Mouse (Mus musculus): Measurements from ENCODE around the gene Hdgfl2. TPM values are rescaled to one million over a fixed set of nuclear protein-coding genes. Genes with fewer than 3 reads are reported as not detected.

The Hdgfl2 gene
- total and polyA plus RNA-seq, 3 experiments = 31.5 to 35.0 (median 32.5) TPM

GRCm38 (mm10) chr17:56096883-56097282 lies 17.4 kb downstream of the Hdgfl2 start:
- intact Hi-C loops (cut with DNase I) = no loop called here
- no peak for DNase-seq
- H3K4me3 ChIP-seq = no peak overlapping the region
- no peaks in the 10 kb centered on the region for H3K79me2 ChIP-seq (replicated peaks; ENCODE audit: control insufficient read depth, insufficient read depth, low read length)
- no peak overlapping the region for H3K27ac ChIP-seq
- 89% methylated on average over 12 of the region's 12 CpGs for WGBS
- no peaks in the 10 kb centered on the region for H3K27me3 ChIP-seq (ENCODE audit: control insufficient read depth, insufficient read depth, low read length)
- no peaks in the 10 kb centered on the region for H3K4me1 ChIP-seq (ENCODE audit: control insufficient read depth, insufficient read depth, low read length)
- H3K9ac ChIP-seq (ENCODE audit: low read depth, low read length) = no peak overlapping the region
- TF ChIP-seq POLR2A (IDR thresholded peaks at IDR 0.05; ENCODE audit: insufficient read depth, low read depth, low read length) = no peak
- TF ChIP-seq CTCF (IDR thresholded peaks at IDR 0.05) = no peak
- no peak for TF ChIP-seq EP300 (IDR thresholded peaks at IDR 0.05; ENCODE audit: insufficient read depth, low read depth, low read length)
- no peaks in the 10 kb centered on the region for H3K36me3 ChIP-seq (ENCODE audit: control insufficient read depth, insufficient read depth, low read length)

- 88% methylated on average over 8 of the region's 8 CpGs for WGBS
- no peak overlapping the region for H3K27ac ChIP-seq
- H3K9ac ChIP-seq (ENCODE audit: low read depth, low read length) = no peak overlapping the region
- no peaks in the 10 kb centered on the region for H3K27me3 ChIP-seq (ENCODE audit: control insufficient read depth, insufficient read depth, low read length)
- no peak for DNase-seq
- H3K36me3 ChIP-seq (ENCODE audit: control insufficient read depth, insufficient read depth, low read length) = no peaks in the 10 kb centered on the region
- intact Hi-C loops (cut with DNase I) = no loop called here
- no peaks in the 10 kb centered on the region for H3K4me1 ChIP-seq (ENCODE audit: control insufficient read depth, insufficient read depth, low read length)
- no peak overlapping the region for H3K4me3 ChIP-seq
- TF ChIP-seq EP300 (IDR thresholded peaks at IDR 0.05; ENCODE audit: insufficient read depth, low read depth, low read length) = no peak
- TF ChIP-seq POLR2A (IDR thresholded peaks at IDR 0.05; ENCODE audit: insufficient read depth, low read depth, low read length) = no peak
- TF ChIP-seq CTCF (IDR thresholded peaks at IDR 0.05) = no peak
- no peaks in the 10 kb centered on the region for H3K79me2 ChIP-seq (replicated peaks; ENCODE audit: control insufficient read depth, insufficient read depth, low read length)
Measured at GRCm38 (mm10) chr17:56098180-56098579, 18.7 kb downstream of the Hdgfl2 start.

DNA sequence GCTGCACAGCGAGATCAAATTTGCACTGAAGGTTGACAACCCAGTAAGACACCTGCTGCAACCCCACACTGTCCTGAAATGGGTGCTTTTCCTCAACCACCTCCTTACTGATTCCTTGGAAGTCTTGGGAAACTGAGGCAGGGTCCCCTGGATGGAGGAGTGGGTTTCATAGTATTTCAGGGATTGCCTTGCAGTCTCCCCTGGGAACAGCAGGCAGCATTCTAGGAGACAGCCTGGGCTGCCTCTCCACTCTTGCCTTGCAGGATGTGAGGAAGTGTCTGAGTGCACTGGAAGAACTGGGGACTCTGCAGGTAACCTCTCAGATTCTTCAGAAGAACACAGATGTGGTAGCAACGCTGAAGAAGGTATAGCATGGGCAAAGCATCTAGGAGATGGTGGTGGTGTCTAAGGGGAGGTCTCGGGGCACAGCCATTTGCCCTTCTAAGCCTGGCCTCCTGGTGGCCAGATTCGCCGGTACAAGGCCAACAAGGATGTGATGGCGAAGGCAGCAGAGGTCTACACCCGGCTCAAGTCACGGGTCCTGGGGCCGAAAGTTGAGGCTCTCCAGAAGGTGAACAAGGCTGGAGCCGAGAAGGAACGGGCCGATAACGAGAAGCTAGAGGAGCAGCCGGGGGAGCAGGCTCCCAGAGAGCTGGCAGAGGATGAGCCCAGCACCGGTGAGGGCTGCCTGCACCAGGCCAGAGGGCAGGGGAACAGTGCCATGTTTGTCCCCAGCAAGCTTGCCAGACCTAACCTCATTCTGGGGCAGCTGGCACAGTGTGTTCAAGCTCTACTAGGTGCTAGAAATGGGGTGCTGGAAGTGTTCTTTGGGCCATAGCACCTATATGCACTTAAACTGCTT lies 19.5 kb downstream of the Hdgfl2 start:
- Histone ChIP-seq H3K4me1 (ENCODE audit: control insufficient read depth, insufficient read depth, low read length) (no peaks in the 10 kb centered on the region), H3K27ac (no peak overlapping the region), H3K79me2 (replicated peaks; ENCODE audit: control insufficient read depth, insufficient read depth, low read length) (no peaks in the 10 kb centered on the region), H3K9ac (ENCODE audit: low read depth, low read length) (no peak overlapping the region), H3K36me3 (ENCODE audit: control insufficient read depth, insufficient read depth, low read length) (no peaks in the 10 kb centered on the region), H3K4me3 (no peak overlapping the region), H3K27me3 (ENCODE audit: control insufficient read depth, insufficient read depth, low read length) (no peaks in the 10 kb centered on the region)
- 77% methylated on average over 15 of the region's 15 CpGs for WGBS
- intact Hi-C loops (cut with DNase I) = no loop called here
- peak; percentile 35 for TF ChIP-seq CTCF (IDR thresholded peaks at IDR 0.05)
- TF ChIP-seq EP300 (IDR thresholded peaks at IDR 0.05; ENCODE audit: insufficient read depth, low read depth, low read length) = no peak
- TF ChIP-seq POLR2A (IDR thresholded peaks at IDR 0.05; ENCODE audit: insufficient read depth, low read depth, low read length) = no peak
- peak in 1 of 2 experiments; percentile 47 for DNase-seq

GRCm38 (mm10) chr17:56100811-56101210 lies 21.4 kb downstream of the Hdgfl2 start:
- H3K4me1 ChIP-seq (ENCODE audit: control insufficient read depth, insufficient read depth, low read length) = no peaks in the 10 kb centered on the region
- 72% methylated on average over 3 of the region's 3 CpGs for WGBS
- no peak overlapping the region for H3K9ac ChIP-seq (ENCODE audit: low read depth, low read length)
- H3K27ac ChIP-seq = no peak overlapping the region
- intact Hi-C loops (cut with DNase I) = no loop called here
- DNase-seq = peak; percentile 38 to 45
- no peaks in the 10 kb centered on the region for H3K79me2 ChIP-seq (replicated peaks; ENCODE audit: control insufficient read depth, insufficient read depth, low read length)
- H3K4me3 ChIP-seq = no peak overlapping the region
- peak; percentile 67; the same call in 1 of the 2 replicates for TF ChIP-seq POLR2A (IDR thresholded peaks at IDR 0.05; ENCODE audit: insufficient read depth, low read depth, low read length)
- TF ChIP-seq CTCF (IDR thresholded peaks at IDR 0.05) = no peak
- peak; percentile 67; the same call in 1 of the 2 replicates for TF ChIP-seq EP300 (IDR thresholded peaks at IDR 0.05; ENCODE audit: insufficient read depth, low read depth, low read length)
- H3K36me3 ChIP-seq (ENCODE audit: control insufficient read depth, insufficient read depth, low read length) = no peaks in the 10 kb centered on the region
- no peaks in the 10 kb centered on the region for H3K27me3 ChIP-seq (ENCODE audit: control insufficient read depth, insufficient read depth, low read length)

GRCm38 (mm10) chr17:56102158-56102557 lies 22.7 kb downstream of the Hdgfl2 start:
- H3K4me3 ChIP-seq = no peak overlapping the region
- intact Hi-C loops (cut with DNase I) = no loop called here
- H3K79me2 ChIP-seq (replicated peaks; ENCODE audit: control insufficient read depth, insufficient read depth, low read length) = no peaks in the 10 kb centered on the region
- 92% methylated on average over 5 of the region's 5 CpGs for WGBS
- H3K9ac ChIP-seq (ENCODE audit: low read depth, low read length) = no peak overlapping the region
- H3K27ac ChIP-seq = no peak overlapping the region
- H3K27me3 ChIP-seq (ENCODE audit: control insufficient read depth, insufficient read depth, low read length) = no peaks in the 10 kb centered on the region
- TF ChIP-seq POLR2A (IDR thresholded peaks at IDR 0.05; ENCODE audit: insufficient read depth, low read depth, low read length) (peak; percentile 56), EP300 (IDR thresholded peaks at IDR 0.05; ENCODE audit: insufficient read depth, low read depth, low read length) (0 out of 2 replicates have a peak, but pooled peaks have one; percentile 15), CTCF (IDR thresholded peaks at IDR 0.05) (no peak)
- no peak for DNase-seq
- no peaks in the 10 kb centered on the region for H3K4me1 ChIP-seq (ENCODE audit: control insufficient read depth, insufficient read depth, low read length)
- no peaks in the 10 kb centered on the region for H3K36me3 ChIP-seq (ENCODE audit: control insufficient read depth, insufficient read depth, low read length)

GRCm38 (mm10) chr17:56102927-56103326 lies 23.5 kb downstream of the Hdgfl2 start:
- no peak for DNase-seq
- no peaks in the 10 kb centered on the region for H3K36me3 ChIP-seq (ENCODE audit: control insufficient read depth, insufficient read depth, low read length)
- WGBS = 89% methylated on average over 9 of the region's 9 CpGs

More at GRCm38 (mm10) chr17:56102927-56103326, 23.5 kb downstream of the Hdgfl2 start:
- Histone ChIP-seq H3K27me3 (ENCODE audit: control insufficient read depth, insufficient read depth, low read length) (no peaks in the 10 kb centered on the region), H3K79me2 (replicated peaks; ENCODE audit: control insufficient read depth, insufficient read depth, low read length) (no peaks in the 10 kb centered on the region), H3K27ac (no peak overlapping the region; the same call in 1 of the 2 replicates), H3K4me1 (ENCODE audit: control insufficient read depth, insufficient read depth, low read length) (peaks cover 2% of the 10 kb centered on the region; the same call in 1 of the 2 replicates), H3K9ac (ENCODE audit: low read depth, low read length) (no peak overlapping the region), H3K4me3 (no peak overlapping the region)
- intact Hi-C loops (cut with DNase I) = no loop called here
- peak; percentile 55 for TF ChIP-seq POLR2A (IDR thresholded peaks at IDR 0.05; ENCODE audit: insufficient read depth, low read depth, low read length)
- TF ChIP-seq EP300 (IDR thresholded peaks at IDR 0.05; ENCODE audit: insufficient read depth, low read depth, low read length) = no peak
- no peak for TF ChIP-seq CTCF (IDR thresholded peaks at IDR 0.05)
